Mouse (Mus musculus) neural tube, embryonic 15.5 days (tissue): ENCODE measurements around the gene Arsg. TPM values are rescaled to one million over a fixed set of nuclear protein-coding genes. Genes with fewer than 3 reads are reported as not detected.

ENCODE experiments used
- ATAC-seq: fragments of 200-750 bp; cut with Nextera tagmentation; 2 replicates; pipeline ENCODE4 v1.8.0; 2017; ENCODE audit warnings: mild to moderate bottlenecking, moderate TSS enrichment, moderate library complexity; ENCODE audit not compliant: low FRiP score
- H3K27ac ChIP-seq: fragments of 300-500 bp; sonication (generic); replicated peaks from 2 replicates; pipeline ENCODE4 v1.5.1; 2015; ENCODE audit warnings: mild to moderate bottlenecking, inconsistent platforms
- H3K27me3 ChIP-seq: fragments of 300-500 bp; sonication (generic); replicated peaks from 2 replicates; pipeline ENCODE4 v1.6.1; 2015; ENCODE audit warnings: inconsistent platforms
- H3K36me3 ChIP-seq: fragments of 300-500 bp; sonication (generic); 2 replicates; pipeline ENCODE4 v1.6.1; 2015; ENCODE audit warnings: inconsistent platforms
- H3K4me1 ChIP-seq: fragments of 300-500 bp; sonication (generic); 2 replicates; pipeline ENCODE4 v1.6.1; 2015; ENCODE audit warnings: inconsistent platforms
- H3K4me2 ChIP-seq: fragments of 300-500 bp; sonication (generic); 2 replicates; pipeline ENCODE4 v1.6.1; 2015; ENCODE audit warnings: inconsistent platforms, mild to moderate bottlenecking, moderate library complexity
- H3K4me3 ChIP-seq: fragments of 300-500 bp; sonication (generic); replicated peaks from 2 replicates; pipeline ENCODE4 v1.5.1; 2015; ENCODE audit warnings: mild to moderate bottlenecking, inconsistent platforms
- H3K9ac ChIP-seq: fragments of 300-500 bp; sonication (generic); replicated peaks from 2 replicates; pipeline ENCODE4 v1.6.1; 2015; ENCODE audit warnings: mild to moderate bottlenecking, inconsistent platforms
- H3K9me3 ChIP-seq: fragments of 300-500 bp; sonication (generic); replicated peaks from 2 replicates; pipeline ENCODE4 v1.6.1; 2016; ENCODE audit warnings: inconsistent platforms
- WGBS: fragments of 180-500 bp; shearing (Covaris S2); methylation state at CpG from one replicate; pipeline ENCODE4 v1.1.7; 2015; ENCODE audit warnings: mixed read lengths; 5-methylcytosine and 5-hydroxymethylcytosine counted together
- polyA plus RNA-seq: library from polyadenylated mRNA; unstranded; fragments of >200 nt; fragmentation: Nextera tagmentation; extraction: Ambion mirVana; gene quantifications from 2 replicates; pipeline ENCODE4 v1.2.1, GENCODE M21; 2015

Arsg gene
- 2.8 and 3.2 TPM in 2 replicates for polyA plus RNA-seq

DNA sequence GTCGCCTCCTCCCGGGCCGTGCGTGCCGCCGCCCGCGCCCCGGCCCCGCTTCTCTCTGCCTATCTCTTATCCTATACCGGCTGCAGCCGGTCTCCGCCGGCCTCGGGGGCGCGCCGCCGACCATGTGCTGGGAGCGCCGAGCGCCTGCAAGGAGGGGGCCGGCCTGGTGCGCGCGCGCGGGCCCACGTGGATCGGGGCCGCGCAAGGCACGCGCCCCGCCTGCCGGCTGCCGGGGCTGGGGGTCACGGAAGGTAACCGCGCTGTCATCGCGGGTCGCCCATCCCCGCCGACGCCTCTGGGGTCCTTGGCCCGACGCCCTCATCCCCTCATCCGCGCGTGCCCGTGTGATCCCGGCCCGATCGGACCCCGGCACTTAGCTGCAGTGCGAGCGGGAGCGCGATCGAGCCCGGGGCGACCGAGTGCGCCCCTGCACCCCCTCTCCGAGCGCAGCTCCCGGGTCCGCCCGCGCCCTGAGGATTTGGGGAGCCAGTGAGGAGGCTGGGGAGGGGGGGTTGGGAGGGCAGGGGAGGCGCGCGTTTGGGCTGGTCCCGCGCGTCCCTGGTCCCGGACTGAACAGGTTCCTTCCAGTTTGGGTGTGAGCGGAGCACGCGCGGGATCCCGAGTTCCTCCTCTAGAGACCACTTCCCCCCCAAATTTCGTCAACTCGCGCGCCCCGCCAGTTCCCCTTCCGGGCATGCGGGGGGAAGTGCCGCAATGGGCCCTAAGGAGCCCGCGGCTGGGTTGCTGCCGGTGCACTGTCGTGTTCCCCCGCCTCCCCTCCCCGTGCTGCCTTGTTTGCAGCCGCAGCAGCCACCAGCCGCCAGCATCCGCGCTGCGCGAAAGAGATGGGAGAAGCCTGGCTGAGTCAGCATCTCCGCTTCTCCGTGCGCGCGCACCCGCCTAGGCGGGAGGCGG, at the start of gene Arsg, which contains the start of gene Slc16a6:
Gene Arsg, plus strand, starts transcription at position 204 of the 915 bp plus-strand sequence.
Gene Slc16a6, minus strand, starts transcription at position 428 of the 915 bp plus-strand sequence.
- H3K4me3 ChIP-seq = peak within 1 kb of the TSS; percentile 79
- no peaks in the 10 kb centered on the region for H3K9me3 ChIP-seq
- peak within 1 kb of the TSS; percentile 93 for H3K4me2 ChIP-seq
- peaks cover 24% of the 10 kb centered on the region for H3K4me1 ChIP-seq
- peak within 1 kb of the TSS; percentile 95 for H3K27ac ChIP-seq
- peak; percentile 91 for ATAC-seq
- WGBS = under 1% methylated on average over 98 of the region's 111 CpGs
- H3K9ac ChIP-seq = peak within 1 kb of the TSS; percentile 84
- H3K27me3 ChIP-seq = no peaks in the 10 kb centered on the region
- no peaks in the 10 kb centered on the region for H3K36me3 ChIP-seq

DNA sequence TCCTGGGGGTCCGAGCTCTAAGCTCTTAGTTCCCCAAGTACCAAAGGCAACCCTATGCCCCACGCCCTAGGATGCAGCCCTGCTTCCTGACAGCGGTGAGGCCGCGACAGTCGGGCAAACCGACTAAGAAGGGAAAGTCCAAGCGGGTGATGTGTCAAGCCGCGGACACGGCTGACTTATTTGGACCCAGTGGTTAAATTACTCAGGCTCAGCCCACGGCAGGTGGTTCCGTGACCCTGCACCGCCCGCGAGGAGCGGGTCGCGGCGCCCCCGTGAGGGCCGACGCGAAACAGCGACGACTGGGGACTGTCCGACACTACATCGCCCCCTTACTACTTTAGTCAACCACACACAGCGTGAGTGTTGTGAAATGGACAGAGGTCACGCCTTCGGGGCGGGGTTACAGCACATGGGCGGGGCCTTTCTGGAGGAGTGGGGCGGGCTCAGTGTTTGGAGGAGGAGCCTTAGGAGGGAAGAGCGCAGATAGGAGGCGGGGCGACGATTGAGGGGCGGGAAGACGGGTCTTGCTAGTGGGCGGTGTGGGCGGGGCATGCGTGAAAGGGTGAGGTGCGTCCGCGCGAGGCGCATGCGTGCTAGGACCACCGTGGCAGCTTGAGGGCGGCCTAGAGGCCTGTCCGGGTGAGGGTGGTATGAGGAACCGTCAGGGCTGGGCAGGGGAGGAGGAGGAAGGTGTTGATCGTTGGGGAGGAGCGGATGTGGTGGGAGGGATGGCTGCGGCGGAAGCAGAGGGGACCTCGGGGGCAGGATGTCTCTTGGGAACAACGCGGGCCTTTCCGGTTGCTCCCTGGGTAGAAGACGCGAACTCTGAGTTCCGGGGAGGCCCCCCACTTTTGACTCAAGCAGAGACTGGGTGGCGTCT, 47.5 kb upstream of the Arsg start, which contains the start of gene Amz2:
Gene Amz2, plus strand, starts transcription at position 555 of the 880 bp plus-strand sequence.
- Histone ChIP-seq H3K4me3 (peak within 1 kb of the TSS; percentile 66), H3K27me3 (no peaks in the 10 kb centered on the region), H3K9me3 (no peaks in the 10 kb centered on the region), H3K4me2 (peak within 1 kb of the TSS; percentile 70), H3K4me1 (peaks cover 18% of the 10 kb centered on the region), H3K27ac (peak within 1 kb of the TSS; percentile 88), H3K9ac (peak within 1 kb of the TSS; percentile 76), H3K36me3 (peaks cover 24% of the 10 kb centered on the region)
- peak; percentile 94 for ATAC-seq
- under 1% methylated on average over 65 of the region's 65 CpGs for WGBS

DNA sequence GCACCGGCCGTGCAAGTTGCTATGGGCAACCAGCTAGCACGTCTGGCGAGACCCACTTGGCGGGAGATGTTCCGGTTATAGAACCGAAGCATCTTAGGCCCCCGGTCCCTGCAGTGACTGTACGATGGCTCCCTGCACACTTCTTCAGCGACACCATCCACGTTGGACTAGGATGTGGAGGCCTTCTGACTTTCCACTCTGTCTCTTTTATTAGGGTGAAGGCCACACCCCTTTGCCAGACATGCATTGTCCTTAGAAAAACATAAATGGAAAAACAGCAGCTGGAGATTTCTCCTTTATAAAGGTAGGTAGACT, 46.9 kb upstream of the Arsg start:
- 0% methylated on average over 11 of the region's 11 CpGs for WGBS
- H3K4me3 ChIP-seq = peak overlapping the region; percentile 66
- H3K27ac ChIP-seq = peak overlapping the region; percentile 88
- no peaks in the 10 kb centered on the region for H3K9me3 ChIP-seq
- peak overlapping the region; percentile 70 for H3K4me2 ChIP-seq
- ATAC-seq = no peak; the same call in 1 of the 2 replicates
- peaks cover 18% of the 10 kb centered on the region for H3K4me1 ChIP-seq
- H3K9ac ChIP-seq = peak overlapping the region; percentile 76
- H3K36me3 ChIP-seq = peaks cover 28% of the 10 kb centered on the region
- H3K27me3 ChIP-seq = no peaks in the 10 kb centered on the region

DNA sequence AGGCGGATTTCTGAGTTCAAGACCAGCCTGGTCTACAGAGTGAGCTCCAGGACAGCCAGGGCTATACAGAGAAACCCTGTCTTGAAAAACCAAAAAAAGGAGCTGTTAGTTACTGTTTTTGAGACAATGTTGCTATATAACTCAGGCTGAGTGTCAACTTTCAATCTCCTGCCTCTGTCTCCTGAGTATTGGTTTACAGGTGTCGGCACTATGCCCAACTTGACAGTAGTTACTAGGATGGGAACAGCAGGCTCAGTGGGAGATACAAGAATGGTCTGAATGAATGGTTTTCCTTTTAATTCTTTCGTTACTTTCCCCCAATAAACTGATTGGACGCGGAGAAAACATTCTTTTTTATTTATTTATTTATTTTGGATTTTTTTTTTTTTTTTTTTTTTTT, 45.8 kb upstream of the Arsg start:
- H3K27me3 ChIP-seq = no peaks in the 10 kb centered on the region
- no peak overlapping the region for H3K27ac ChIP-seq
- peaks cover 23% of the 10 kb centered on the region for H3K4me1 ChIP-seq
- peaks cover 31% of the 10 kb centered on the region for H3K36me3 ChIP-seq
- H3K9me3 ChIP-seq = no peaks in the 10 kb centered on the region
- WGBS = 96% methylated on average over 5 of the region's 5 CpGs
- H3K4me2 ChIP-seq = peak overlapping the region; percentile 70
- no peak overlapping the region for H3K4me3 ChIP-seq
- no peak overlapping the region for H3K9ac ChIP-seq
- ATAC-seq = no peak

DNA sequence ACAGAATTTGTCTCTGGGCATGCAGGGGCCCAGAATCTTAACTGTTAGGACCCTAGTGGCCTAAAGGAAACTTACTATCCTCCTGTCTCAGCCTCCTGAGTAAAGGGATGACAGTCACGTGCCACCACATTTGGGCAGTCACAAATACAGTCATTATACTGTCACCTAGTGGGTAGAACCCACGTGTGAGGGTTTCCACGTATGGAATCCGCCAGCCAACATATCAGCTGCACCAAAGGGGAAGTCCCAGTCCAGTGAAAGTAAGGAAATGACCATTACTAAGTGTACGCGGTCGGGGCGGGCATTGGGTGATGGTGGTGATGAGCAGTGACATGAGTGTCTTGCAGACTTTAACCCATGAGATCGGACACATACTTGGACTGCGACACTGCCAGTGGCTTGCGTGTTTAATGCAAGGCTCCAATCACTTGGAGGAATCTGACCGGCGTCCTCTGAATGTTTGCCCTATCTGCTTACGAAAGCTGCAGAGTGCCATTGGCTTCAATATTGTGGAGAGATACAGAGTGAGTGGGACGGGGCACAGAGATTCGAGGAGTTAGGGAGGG, 38.9 kb upstream of the Arsg start:
- 95% methylated on average over 16 of the region's 16 CpGs for WGBS
- peaks cover 5% of the 10 kb centered on the region; the same call in 1 of the 2 replicates for H3K4me1 ChIP-seq
- no peak for ATAC-seq
- no peak overlapping the region for H3K9ac ChIP-seq
- no peaks in the 10 kb centered on the region for H3K27me3 ChIP-seq
- H3K9me3 ChIP-seq = no peaks in the 10 kb centered on the region
- H3K27ac ChIP-seq = no peak overlapping the region
- H3K4me3 ChIP-seq = no peak overlapping the region
- H3K36me3 ChIP-seq = peaks cover 68% of the 10 kb centered on the region
- H3K4me2 ChIP-seq = no peak overlapping the region

DNA sequence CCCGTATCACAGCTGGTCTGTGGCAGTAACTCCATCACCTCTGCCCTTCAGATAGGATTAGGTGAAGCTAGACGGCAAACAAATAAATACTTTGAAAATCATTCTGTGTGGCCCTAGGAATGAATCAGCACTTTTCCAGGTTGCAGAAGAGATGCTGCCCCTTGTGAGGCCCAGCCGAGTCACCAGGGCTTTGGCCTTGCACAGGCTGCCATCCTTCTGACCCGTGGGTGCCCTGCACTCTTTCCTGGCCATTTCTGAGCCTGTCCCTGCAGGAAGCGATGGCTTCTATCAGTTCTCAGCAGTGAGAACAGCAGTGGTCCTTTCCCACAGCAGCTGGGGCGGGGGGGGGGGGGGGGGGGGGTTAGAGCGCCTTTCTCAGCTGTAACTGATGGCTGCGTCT, 36.3 kb upstream of the Arsg start:
- ATAC-seq = no peak
- 71% methylated on average over 8 of the region's 8 CpGs for WGBS
- H3K27me3 ChIP-seq = no peaks in the 10 kb centered on the region
- no peak overlapping the region for H3K4me2 ChIP-seq
- H3K4me1 ChIP-seq = peaks cover 12% of the 10 kb centered on the region
- H3K27ac ChIP-seq = no peak overlapping the region
- H3K9me3 ChIP-seq = no peaks in the 10 kb centered on the region
- H3K9ac ChIP-seq = no peak overlapping the region
- peaks cover 51% of the 10 kb centered on the region for H3K36me3 ChIP-seq
- no peak overlapping the region for H3K4me3 ChIP-seq

DNA sequence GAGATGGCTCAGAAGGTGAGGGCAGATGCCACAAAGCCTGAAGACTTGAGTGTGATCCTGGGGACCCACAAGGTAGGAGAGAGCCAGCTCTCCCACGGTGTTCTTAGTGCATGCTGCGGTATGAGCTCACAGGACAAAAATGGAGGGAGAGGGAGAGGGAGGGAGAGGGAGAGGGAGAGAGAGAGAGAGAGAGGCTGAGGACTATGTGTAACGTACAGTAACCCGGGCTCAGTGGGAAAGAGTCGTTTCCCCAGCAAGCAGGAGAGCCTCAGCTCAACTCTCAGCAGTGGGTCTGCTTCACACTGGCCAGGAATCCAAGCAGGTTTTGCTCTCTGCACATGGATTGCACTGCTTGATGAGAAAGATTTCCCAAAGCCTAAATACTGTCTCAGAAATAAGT, 34.0 kb upstream of the Arsg start:
- peak; percentile 40 for ATAC-seq
- H3K27me3 ChIP-seq = no peaks in the 10 kb centered on the region
- H3K9ac ChIP-seq = no peak overlapping the region
- H3K4me3 ChIP-seq = no peak overlapping the region
- H3K27ac ChIP-seq = 0 out of 2 replicates have a peak overlapping the region, but pooled peaks have one; percentile 25
- H3K9me3 ChIP-seq = no peaks in the 10 kb centered on the region
- H3K4me2 ChIP-seq = peak overlapping the region; percentile 73
- peaks cover 12% of the 10 kb centered on the region for H3K4me1 ChIP-seq
- 16% methylated on average over 5 of the region's 5 CpGs for WGBS
- H3K36me3 ChIP-seq = peaks cover 35% of the 10 kb centered on the region

DNA sequence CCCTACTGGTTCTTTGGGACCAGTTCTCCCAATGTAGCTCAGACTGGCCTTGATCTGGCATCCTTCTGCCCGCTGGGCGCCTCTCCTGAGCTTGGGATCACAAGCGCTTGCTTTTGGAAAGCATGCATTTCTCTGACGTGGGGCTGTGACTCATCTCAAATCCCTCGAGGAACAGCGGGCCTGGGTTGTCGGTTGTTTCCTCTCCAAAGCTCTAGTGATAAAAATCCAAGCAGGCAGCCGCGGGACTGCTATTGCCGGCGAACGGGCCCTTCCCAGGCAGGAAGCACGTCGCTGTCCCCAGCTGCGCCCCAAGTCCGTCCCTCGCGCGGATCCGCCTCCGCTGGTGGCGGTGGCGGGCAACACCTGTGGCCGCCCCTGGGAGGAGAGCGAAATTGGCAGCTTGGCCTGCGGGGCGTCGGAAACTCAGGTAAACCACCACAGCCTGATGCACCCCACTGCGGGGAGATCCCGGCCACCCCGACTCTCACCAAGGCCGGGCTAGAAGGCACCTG, 33.3 kb upstream of the Arsg start:
- Histone ChIP-seq H3K9me3 (no peaks in the 10 kb centered on the region), H3K27me3 (no peaks in the 10 kb centered on the region), H3K27ac (peak overlapping the region; percentile 25; the same call in 1 of the 2 replicates), H3K4me3 (peak overlapping the region; percentile 43), H3K4me1 (peaks cover 12% of the 10 kb centered on the region), H3K9ac (peak overlapping the region; percentile 55), H3K4me2 (peak overlapping the region; percentile 73), H3K36me3 (peaks cover 28% of the 10 kb centered on the region)
- ATAC-seq = peak; percentile 30
- 2% methylated on average over 32 of the region's 32 CpGs for WGBS

DNA sequence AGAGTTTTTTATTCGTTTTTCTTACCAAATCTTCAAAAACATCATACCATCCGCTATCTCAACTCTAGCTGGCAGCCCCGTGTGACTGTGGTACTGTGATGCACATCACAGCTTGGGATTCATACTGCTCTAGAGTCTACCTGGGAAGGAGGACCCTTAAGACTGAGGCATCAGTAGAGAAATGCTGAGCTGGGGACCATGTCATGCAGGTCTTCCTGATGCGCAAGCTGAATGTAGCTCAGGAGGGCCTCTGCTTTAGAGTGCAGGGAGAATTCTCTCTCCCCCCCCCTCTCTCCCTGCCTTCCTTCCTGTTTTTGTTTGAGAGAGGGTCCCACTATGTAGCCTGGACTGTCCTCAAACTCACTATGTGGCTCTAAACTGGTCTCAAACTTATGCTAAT, 32.5 kb upstream of the Arsg start:
- Histone ChIP-seq H3K9me3 (no peaks in the 10 kb centered on the region), H3K27ac (no peak overlapping the region), H3K4me1 (peaks cover 12% of the 10 kb centered on the region), H3K27me3 (no peaks in the 10 kb centered on the region), H3K4me3 (no peak overlapping the region), H3K36me3 (peaks cover 20% of the 10 kb centered on the region), H3K9ac (no peak overlapping the region), H3K4me2 (peak overlapping the region; percentile 73)
- 66% methylated on average over 4 of the region's 4 CpGs for WGBS
- ATAC-seq = no peak

DNA sequence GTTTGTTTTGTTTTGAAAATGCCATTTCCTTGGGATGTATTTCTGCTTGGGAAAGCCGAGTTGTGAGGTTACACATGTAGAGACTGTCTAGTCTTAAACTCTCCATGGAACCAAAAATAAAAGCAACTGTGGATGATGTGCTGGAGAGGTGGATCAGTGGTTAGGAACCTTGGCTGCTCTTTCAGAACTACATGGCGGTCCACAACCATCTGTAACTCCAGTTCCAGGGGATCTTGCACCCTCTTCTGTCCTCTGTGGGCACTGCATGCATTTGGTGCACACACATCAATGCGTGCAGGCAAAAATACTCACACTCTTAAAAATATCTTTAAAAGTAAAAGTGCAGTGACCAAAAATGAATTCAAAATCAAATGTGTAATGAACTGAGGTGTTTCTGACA, 32.1 kb upstream of the Arsg start:
- peaks cover 14% of the 10 kb centered on the region for H3K4me1 ChIP-seq
- no peaks in the 10 kb centered on the region for H3K9me3 ChIP-seq
- no peak overlapping the region for H3K9ac ChIP-seq
- no peak overlapping the region for H3K27ac ChIP-seq
- H3K4me3 ChIP-seq = no peak overlapping the region
- H3K36me3 ChIP-seq = peaks cover 17% of the 10 kb centered on the region
- no peak overlapping the region for H3K4me2 ChIP-seq
- H3K27me3 ChIP-seq = no peaks in the 10 kb centered on the region
- 57% methylated on average over 3 of the region's 3 CpGs for WGBS
- ATAC-seq = no peak

DNA sequence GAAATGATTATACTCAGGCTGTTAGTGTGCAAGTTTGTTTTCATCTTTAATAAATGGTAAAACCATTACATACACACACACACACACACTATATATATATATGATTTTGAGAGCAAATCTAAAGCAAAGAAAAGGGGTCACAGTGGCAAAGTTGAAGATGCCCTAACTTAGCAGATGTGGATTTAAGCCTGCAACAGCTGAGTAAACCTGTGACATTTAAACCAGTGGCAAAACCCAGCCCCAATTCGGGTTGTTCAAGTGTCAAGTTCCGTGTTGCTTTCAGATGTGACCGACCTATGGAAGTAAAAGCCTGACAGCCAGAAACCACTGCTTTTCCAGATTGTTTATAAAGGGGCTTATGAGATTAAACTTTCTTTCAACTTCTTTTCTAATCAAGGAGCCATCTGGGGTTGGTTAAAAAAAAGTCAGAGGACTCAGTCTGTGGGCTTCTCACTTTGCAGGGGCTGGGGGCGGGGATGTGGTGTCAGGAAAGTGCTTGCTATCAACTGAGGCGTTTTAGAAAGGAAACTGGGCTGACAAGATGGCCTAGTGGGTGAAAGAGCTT, 30.9 kb upstream of the Arsg start:
- ATAC-seq = no peak
- Histone ChIP-seq H3K4me2 (no peak overlapping the region), H3K9ac (no peak overlapping the region), H3K9me3 (no peaks in the 10 kb centered on the region), H3K36me3 (peaks cover 8% of the 10 kb centered on the region), H3K4me1 (peaks cover 14% of the 10 kb centered on the region), H3K27me3 (no peaks in the 10 kb centered on the region), H3K27ac (no peak overlapping the region), H3K4me3 (no peak overlapping the region)
- WGBS = 77% methylated on average over 5 of the region's 5 CpGs
